Mouse (Mus musculus) layer of hippocampus, postnatal 25 days (tissue): Measurements from ENCODE around the gene Pcdh7. TPM values are rescaled to one million over a fixed set of nuclear protein-coding genes. Genes with fewer than 3 reads are reported as not detected.
"Not testable (repeated sequence)": the region's sequence is repeated elsewhere in the genome, so short reads cannot be mapped to it uniquely, and the experiment has no call there.

ENCODE experiments used
- DNase-seq, 2 experiments: peaks; one replicate each; pipeline ENCODE4 v3.0.0; 2022; ENCODE audit warnings: mixed read lengths in 2 of 2, low spot score in 1 of 2; ENCODE audit errors: extremely low spot score in 1 of 2
- total RNA-seq, 2 experiments: library from RNA; stranded (reverse); gene quantifications; 2 replicates each; pipeline ENCODE4 v1.2.3; 2021

The Pcdh7 gene
- total RNA-seq, 2 experiments from 2014 or later: 58.4 to 69.8 TPM

DNA sequence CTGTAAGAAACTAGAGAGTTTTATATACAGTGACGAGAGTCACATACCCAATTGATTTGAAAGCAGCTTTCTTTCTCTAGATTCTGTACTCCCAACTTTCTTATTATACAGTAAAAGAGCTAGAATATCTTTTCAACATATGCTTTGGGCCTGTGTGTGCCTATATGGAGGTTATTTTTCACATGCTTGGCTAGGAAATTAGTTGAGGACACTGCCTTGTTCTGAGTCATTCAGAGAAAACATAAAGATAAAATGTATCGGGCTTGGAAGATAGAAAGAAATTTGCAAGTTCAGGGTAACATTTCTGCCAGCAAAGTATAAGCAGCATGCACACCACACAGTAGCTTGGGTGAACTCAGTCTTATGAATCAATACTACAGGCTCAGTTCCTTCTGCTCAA, 364.5 kb downstream of the Pcdh7 start:
- no peak for DNase-seq

DNA sequence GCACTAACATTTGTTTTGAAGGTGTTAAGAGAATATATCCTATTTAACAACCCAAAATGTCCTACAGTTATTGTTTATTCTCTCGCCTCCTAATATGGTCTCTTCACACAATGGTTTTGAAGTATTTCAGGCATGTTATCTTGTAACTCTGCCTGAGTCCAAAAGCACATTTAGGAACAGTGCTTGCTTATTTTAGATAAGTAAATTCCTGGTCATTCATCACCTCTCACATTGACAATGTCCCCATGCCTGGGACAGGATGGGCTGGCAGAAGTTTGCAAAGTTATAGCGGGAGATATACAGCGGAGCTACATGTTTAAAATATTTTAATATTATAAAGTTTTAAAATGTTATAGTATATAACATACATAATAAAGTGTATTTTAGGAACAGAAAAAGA, 365.3 kb downstream of the Pcdh7 start:
- DNase-seq: no peak

DNA sequence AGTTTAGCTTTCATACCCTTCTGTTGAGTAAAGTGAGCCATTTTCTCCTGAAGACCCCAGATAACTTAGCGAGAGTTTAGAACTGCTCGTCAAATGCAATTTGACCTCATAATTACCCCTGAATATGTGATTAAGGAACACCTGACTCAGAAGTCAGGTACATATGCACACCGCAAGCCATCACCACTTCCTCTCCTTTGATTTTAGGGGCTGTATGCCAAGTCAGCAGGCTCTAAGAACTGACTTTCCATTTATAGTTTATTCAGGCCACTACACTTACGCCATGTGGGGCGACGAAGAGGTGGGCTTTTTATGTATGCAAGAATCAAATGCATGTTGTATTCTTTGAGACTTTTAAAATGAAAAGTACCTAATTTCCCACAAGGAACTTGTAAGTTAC, 366.2 kb downstream of the Pcdh7 start:
- no peak for DNase-seq

DNA sequence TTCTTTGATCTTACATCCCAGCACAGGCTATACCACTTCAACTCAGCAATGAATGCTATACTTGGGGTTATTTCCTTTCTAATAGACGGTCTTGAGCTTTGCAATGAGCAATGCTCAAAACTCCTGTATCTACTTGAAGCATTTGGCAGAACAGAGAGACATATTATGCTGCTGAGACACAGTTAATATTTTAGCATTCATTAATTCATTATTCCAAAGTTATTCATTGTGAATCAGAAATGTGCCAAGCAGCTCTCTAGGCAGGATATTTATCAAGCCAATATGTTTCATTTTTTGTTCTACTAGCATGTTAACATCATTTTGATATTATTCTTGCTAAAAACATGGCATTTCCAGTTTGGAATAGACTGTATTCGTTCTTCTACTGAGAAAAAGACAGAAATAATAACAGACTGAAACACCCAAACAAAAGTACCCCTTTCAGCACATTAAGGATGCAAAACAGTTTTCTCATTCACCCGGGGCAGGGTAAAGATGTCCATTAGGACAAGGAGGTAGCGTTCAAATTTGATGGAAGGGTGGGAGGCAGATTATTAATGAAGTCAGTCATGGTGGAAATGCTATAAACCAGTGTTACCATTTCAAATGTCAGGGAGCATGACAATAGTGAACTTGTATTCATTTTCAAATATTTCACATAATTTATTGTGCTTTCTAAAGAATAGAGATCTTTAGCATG, 391.0 kb downstream of the Pcdh7 start:
- no peak for DNase-seq

DNA sequence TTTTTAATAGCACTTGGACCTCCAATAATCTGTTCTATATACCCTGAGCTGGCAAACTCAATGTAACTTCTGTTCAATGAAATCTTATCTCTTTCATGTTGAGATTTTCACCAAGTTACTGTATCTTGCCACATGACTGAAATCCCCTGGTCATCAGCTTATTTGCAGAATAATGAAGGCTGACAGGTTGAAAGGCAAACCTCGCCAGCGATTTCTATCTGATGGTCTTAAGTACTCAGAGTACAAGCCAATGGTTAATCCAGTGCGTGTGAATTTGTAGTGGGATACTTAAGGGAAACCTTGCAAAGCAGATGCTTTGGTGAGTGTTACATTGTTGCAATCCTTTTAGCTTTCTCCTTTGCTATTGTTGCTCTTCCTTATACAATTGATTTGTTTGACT, 398.3 kb downstream of the Pcdh7 start:
- no peak for DNase-seq

DNA sequence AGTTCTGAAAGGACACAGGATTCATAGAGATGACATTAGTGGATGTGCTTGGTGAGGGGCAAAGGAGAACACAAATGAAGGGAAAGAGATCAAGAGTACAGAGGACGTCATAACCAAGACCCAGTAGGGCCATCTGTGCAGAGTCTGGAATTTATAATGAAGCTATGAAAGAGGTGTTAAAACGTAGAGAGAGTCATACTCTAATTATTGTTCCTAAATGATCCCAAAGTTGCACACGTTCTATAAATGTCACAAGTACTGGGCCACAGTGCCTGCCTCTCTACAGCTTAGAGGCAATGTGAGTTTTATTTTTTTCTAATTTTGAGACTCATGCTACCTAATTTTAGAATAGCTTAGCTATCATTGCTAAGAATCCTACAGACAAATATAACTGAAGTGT, 400.1 kb downstream of the Pcdh7 start:
- DNase-seq: no peak

DNA sequence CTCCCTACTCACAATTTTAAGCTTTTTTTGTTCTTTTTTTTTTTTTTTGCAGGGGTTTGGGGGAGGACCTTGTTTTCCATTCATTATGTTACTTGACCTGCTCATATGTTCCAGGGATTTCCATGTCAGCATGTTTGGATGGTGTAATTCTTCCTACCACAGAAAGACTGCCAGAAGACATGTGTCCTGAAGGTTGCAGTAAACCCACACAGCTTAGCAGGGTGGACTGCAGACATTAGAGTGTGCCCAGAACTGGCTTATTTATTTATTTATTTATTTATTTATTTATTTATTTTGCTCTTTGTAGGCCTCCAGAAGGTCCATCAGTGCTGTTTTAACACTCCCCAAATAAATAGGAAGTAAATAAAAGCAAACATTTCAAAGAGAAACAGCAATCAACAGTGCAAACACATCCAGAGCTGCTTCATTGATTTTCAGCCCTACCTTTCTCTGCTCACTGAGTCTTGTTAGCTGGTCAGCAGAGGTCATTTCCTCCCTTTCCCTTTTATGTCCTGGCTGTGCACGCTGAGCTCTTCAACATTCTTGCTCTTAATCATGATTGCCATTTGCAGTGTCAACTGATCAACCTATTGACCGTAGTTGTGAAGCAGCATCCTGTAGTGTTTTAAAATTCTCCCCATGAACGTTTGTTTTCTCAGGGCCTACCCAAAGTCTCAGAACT, 401.3 kb downstream of the Pcdh7 start:
- no peak for DNase-seq

DNA sequence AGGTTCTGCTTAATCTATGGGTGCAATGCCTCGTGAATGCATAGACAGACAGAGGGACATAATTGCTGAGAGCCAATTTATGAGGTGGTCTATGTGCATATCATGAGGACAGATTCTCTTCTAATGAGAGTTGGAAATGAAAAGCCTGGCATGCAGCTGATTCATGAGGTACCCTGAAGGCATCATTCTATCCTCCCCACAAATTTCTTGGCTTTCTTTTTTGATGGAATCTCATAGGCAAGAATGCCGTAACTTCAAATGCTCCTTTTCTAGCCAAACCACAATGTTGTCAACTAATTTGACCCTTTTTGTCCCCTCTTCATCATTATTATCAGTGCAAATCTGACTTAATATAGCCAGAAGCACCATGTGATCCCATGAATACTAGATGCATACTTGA, 426.1 kb downstream of the Pcdh7 start:
- no peak for DNase-seq

DNA sequence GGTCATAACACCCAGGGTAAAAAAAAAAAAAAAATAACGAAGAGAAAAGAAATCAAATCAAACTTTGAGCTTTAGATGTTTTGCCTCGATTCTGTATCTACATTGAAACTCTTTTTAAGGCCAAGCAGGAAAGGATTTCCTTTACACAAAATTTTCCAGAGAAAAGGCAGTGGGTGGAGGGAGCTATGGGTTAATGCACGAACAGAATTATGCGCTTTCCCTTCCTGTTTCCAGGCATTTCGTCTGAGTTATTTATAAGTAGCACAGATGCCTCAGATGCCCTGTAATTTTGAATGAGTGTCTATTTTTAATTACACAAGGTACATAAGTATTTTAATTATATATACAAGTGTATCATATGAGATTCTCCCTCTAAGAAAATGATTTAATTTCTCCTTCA, 436.2 kb downstream of the Pcdh7 start:
- no peak for DNase-seq

DNA sequence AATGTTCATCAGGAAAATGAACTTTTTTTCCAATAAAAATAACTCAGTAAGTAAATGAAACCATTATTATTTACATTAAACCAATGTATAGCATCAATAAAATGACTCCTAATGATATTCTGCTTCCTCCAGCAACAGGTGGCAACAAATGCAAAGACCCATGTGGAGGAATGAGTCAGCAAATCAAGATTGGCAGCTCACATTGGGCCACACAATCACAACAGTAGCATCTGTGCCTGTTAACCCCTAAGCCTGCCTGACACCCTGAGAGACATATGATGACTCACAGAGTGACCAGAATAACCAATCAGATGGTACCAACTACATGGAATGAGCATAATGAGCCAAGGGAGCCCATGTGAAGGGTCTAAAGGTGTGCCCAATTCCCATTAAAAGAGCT, 454.5 kb downstream of the Pcdh7 start:
- DNase-seq: no peak

DNA sequence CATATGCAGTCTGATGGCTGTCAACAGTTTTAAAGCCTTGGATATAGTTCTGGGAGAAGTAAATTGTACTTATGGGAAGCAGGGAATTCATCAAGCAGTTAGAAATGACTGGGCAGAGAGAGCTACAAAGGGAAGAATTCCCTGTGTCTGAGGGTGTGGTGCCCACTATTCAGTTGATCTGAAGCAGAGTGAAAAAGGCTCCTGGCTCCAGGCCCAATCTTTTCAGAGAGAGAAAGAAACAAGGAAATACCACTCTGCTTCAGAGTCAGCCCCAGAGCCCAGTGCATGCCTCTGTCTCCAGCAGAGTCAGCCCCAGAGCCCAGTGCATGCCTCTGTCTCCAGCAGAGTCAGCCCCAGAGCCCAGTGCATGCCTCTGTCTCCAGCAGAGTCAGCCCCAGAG, 456.6 kb downstream of the Pcdh7 start:
- not testable (repeated sequence) for DNase-seq

DNA sequence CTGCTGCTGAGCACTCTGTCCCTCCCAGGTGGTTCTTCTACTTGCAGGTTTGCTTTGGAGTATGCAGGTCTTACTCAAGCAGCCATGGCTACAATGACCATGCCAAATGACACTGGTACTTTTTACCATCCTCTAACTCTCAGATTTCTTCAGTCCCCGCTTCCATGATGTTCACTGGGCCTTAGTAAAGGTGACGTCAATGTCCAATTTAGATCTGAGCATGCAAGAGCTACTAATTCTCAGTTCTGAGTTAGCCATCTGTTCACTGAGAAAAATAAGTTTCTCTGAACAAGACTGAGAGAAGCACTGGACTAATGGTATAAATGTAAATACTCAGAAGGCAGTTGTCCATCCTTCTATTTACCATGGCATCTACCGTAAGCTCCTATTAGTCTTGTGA, 457.8 kb downstream of the Pcdh7 start:
- no peak for DNase-seq
